Mouse (Mus musculus) forebrain, embryonic 11.5 days (tissue): ENCODE measurements at regions not wholly inside any gene's neighbourhood (a gene's known extent, or its start where the extent isn't known, plus 50 kb on each side); places are given as distances from the start of the nearest gene placed in this dataset.

Source experiments
- ATAC-seq: fragments of 200-750 bp; cut with Nextera tagmentation; replicated peaks from 2 replicates; pipeline ENCODE4 v1.8.0; 2017; ENCODE audit warnings: moderate TSS enrichment; ENCODE audit not compliant: low FRiP score
- DNase-seq: peaks from one replicate; pipeline ENCODE4 v3.0.0-alpha.2; 2017; ENCODE audit warnings: low spot score
- H3K27ac ChIP-seq: fragments of 300-500 bp; sonication (generic); 2 replicates; pipeline ENCODE4 v1.5.1; 2014; ENCODE audit warnings: low read depth, low read length
- H3K27me3 ChIP-seq: fragments of 300-500 bp; sonication (generic); 2 replicates; pipeline ENCODE4 v1.6.1; 2014; ENCODE audit warnings: mild to moderate bottlenecking, low read length, mixed read lengths; ENCODE audit not compliant: control insufficient read depth, insufficient read depth
- H3K36me3 ChIP-seq: fragments of 300-500 bp; sonication (generic); 2 replicates; pipeline ENCODE4 v1.6.1; 2014; ENCODE audit warnings: mild to moderate bottlenecking, low read length, moderate library complexity, mixed read lengths; ENCODE audit not compliant: control insufficient read depth, insufficient read depth
- H3K4me1 ChIP-seq: fragments of 300-500 bp; sonication (generic); replicated peaks from 2 replicates; pipeline ENCODE4 v1.6.1; 2014; ENCODE audit warnings: low read length, mixed read lengths; ENCODE audit not compliant: control insufficient read depth, insufficient read depth
- H3K4me2 ChIP-seq: fragments of 300-500 bp; sonication (generic); 2 replicates; pipeline ENCODE4 v1.6.1; 2014; ENCODE audit warnings: low read depth, mild to moderate bottlenecking, low read length, moderate library complexity, mixed read lengths; ENCODE audit not compliant: severe bottlenecking
- H3K4me3 ChIP-seq: fragments of 300-500 bp; sonication (generic); 2 replicates; pipeline ENCODE4 v1.5.1; 2014; ENCODE audit warnings: low read depth, low read length
- H3K9ac ChIP-seq: fragments of 300-500 bp; sonication (generic); 2 replicates; pipeline ENCODE4 v1.6.1; 2014; ENCODE audit warnings: low read length
- H3K9me3 ChIP-seq: fragments of 300-500 bp; sonication (generic); 2 replicates; pipeline ENCODE4 v1.6.1; 2016; ENCODE audit warnings: low read length, mixed read lengths; ENCODE audit not compliant: control insufficient read depth
- WGBS: fragments of 180-500 bp; shearing (Covaris S2); extraction: QIAGEN DNeasy Blood & Tissue Kit; methylation state at CpG from one replicate; pipeline ENCODE4 v1.1.7; 2014; 5-methylcytosine and 5-hydroxymethylcytosine counted together

GRCm38 (mm10) chrX:110308810-110309209, 505.3 kb upstream of the Pou3f4 start:
- no peaks in the 10 kb centered on the region for H3K9me3 ChIP-seq
- no peaks in the 10 kb centered on the region for H3K4me1 ChIP-seq
- no peaks in the 10 kb centered on the region for H3K36me3 ChIP-seq
- H3K9ac ChIP-seq, result no peak overlapping the region
- ATAC-seq, result peak; percentile 36; the same call in 1 of the 2 replicates
- 76% methylated on average over 2 of the region's 2 CpGs for WGBS
- no peak overlapping the region for H3K27ac ChIP-seq
- H3K4me3 ChIP-seq, result no peak overlapping the region
- no peaks in the 10 kb centered on the region for H3K27me3 ChIP-seq
- H3K4me2 ChIP-seq, result no peak overlapping the region
- DNase-seq, result no peak

- Histone ChIP-seq H3K9me3 (no peaks in the 10 kb centered on the region), H3K4me2 (no peak overlapping the region), H3K27me3 (no peaks in the 10 kb centered on the region), H3K9ac (no peak overlapping the region), H3K4me1 (no peaks in the 10 kb centered on the region), H3K4me3 (no peak overlapping the region), H3K36me3 (no peaks in the 10 kb centered on the region), H3K27ac (no peak overlapping the region)
- DNase-seq (no peak), ATAC-seq (peak; percentile 71)
- WGBS, result 30% methylated on average over 8 of the region's 8 CpGs
Measured at GRCm38 (mm10) chrX:110317825-110318769, 496.0 kb upstream of the Pou3f4 start.

DNA sequence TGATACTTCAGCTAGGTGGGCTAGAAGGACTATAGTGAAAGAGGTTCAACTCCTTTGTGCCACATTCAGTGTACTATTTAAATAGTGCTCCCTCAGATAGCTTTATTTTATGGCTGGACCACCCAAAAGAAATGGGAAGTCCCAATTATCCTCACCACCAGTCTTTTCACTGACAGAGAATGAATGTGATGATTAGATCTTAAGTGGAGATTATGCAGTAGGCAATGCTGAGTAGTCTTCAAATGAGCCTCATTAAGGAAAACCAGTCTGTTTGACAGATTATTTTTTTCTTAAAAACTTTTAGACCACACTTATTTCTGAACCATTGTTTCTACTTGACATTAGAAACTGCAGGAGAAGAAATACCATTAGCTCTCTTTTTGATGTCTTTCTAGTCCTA, 493.8 kb upstream of the Pou3f4 start:
- ATAC-seq, result no peak
- H3K27me3 ChIP-seq, result no peaks in the 10 kb centered on the region

DNA sequence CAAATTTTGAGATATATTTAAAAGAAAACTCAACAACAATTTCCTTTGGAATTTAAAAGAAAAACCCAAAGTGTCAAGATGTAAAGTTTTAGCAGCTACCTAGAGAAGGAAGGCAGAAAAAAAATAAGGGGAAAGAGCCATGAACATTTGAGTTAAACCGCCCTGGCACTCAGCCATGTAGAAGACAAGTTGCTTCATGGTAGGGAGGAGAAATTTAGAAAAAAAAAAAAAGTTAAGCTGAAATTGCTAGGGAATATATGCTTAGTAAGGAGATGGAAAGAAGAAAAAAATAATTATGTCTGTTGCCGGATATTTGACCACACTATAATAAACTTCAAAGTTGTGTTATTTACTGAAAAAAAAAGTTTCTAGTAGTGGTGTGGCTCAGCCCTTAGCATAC, 479.8 kb upstream of the Pou3f4 start:
- Histone ChIP-seq H3K36me3 (no peaks in the 10 kb centered on the region), H3K27ac (no peak overlapping the region), H3K4me3 (no peak overlapping the region), H3K9ac (no peak overlapping the region), H3K9me3 (no peaks in the 10 kb centered on the region), H3K4me2 (no peak overlapping the region), H3K4me1 (no peaks in the 10 kb centered on the region), H3K27me3 (no peaks in the 10 kb centered on the region)
- no peak for ATAC-seq
- WGBS, result 86% methylated on average over 2 of the region's 2 CpGs
- no peak for DNase-seq

More for the DNA sequence above, 493.8 kb upstream of the Pou3f4 start:
- H3K9ac ChIP-seq, result no peak overlapping the region
- no peak overlapping the region for H3K27ac ChIP-seq
- H3K4me2 ChIP-seq, result no peak overlapping the region
- H3K4me3 ChIP-seq, result no peak overlapping the region
- no peaks in the 10 kb centered on the region for H3K4me1 ChIP-seq
- H3K36me3 ChIP-seq, result no peaks in the 10 kb centered on the region
- DNase-seq, result no peak
- no peaks in the 10 kb centered on the region for H3K9me3 ChIP-seq

DNA sequence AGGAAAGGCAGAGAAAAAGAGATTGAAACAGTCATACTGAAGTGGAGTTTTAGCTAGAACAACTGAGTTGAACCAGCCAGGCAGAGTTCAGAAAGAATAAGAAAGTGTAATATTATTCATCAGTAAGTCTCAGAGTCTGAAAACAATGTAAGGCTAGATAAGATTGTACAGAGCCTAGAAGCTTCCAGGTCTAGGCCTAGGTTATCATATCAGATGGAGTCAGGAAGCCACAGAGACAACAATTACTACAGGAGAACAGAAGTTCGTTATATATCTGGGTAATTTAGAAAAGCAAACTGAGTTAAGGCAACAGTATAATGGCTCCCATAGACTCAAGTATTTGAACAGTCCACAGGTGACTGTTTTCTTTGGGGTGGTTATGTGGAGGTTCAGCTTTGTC, 479.1 kb upstream of the Pou3f4 start:
- Histone ChIP-seq H3K4me2 (no peak overlapping the region), H3K4me1 (no peaks in the 10 kb centered on the region), H3K9ac (no peak overlapping the region), H3K4me3 (no peak overlapping the region), H3K27ac (no peak overlapping the region), H3K27me3 (no peaks in the 10 kb centered on the region), H3K9me3 (no peaks in the 10 kb centered on the region), H3K36me3 (no peaks in the 10 kb centered on the region)
- no peak for DNase-seq
- ATAC-seq, result no peak
- WGBS, result 83% methylated on average over 1 of the region's 1 CpGs
